Mouse (Mus musculus) T-helper 17 cell (primary cell): Measurements from ENCODE around the gene Fam198a.

Experiments
- in situ Hi-C, 2 experiments: fragments of 300-600 bp; cut with MboI, MseI; formaldehyde crosslinking; loops; 1 replicate in 1 of 2; 2 replicates in 1 of 2; pipeline ENCODE4 v1.15.1; 2025; ENCODE audit warnings: high pct_unique_total_duplicates in 2 of 2

The Fam198a gene

GRCm38 (mm10) chr9:121925959-121926358, 24.8 kb upstream of the Fam198a start:
- in situ Hi-C loops = no loop called here

GRCm38 (mm10) chr9:121926634-121927405, 24.0 kb upstream of the Fam198a start:
- in situ Hi-C loops = no loop called here

GRCm38 (mm10) chr9:121927721-121928120, 23.1 kb upstream of the Fam198a start:
- in situ Hi-C loops = no loop called here

GRCm38 (mm10) chr9:121928498-121928897, 22.3 kb upstream of the Fam198a start:
- in situ Hi-C loops = no loop called here

- in situ Hi-C loops = no loop called here
These were observed 15.9 kb upstream of the Fam198a start for GRCm38 (mm10) chr9:121934856-121935255.

GRCm38 (mm10) chr9:121936952-121937351, 13.8 kb upstream of the Fam198a start:
- in situ Hi-C loops = no loop called here

GRCm38 (mm10) chr9:121937451-121937864, 13.3 kb upstream of the Fam198a start:
- in situ Hi-C loops = no loop called here

GRCm38 (mm10) chr9:121937944-121938355, 12.8 kb upstream of the Fam198a start:
- in situ Hi-C loops = no loop called here

- in situ Hi-C loops = no loop called here
These were observed 7.8 kb upstream of the Fam198a start for GRCm38 (mm10) chr9:121943005-121943404.

- in situ Hi-C loops = no loop called here
These were observed 7.2 kb upstream of the Fam198a start for GRCm38 (mm10) chr9:121943628-121944027.

GRCm38 (mm10) chr9:121947784-121948183, 3.0 kb upstream of the Fam198a start:
- in situ Hi-C loops = no loop called here

GRCm38 (mm10) chr9:121948431-121948830, 2.4 kb upstream of the Fam198a start:
- in situ Hi-C loops = no loop called here

GRCm38 (mm10) chr9:121951114-121951423, 281 bp downstream of the Fam198a start:
- in situ Hi-C loops = no loop called here

GRCm38 (mm10) chr9:121952596-121952995, 1.8 kb downstream of the Fam198a start:
- in situ Hi-C loops = no loop called here

- in situ Hi-C loops = no loop called here
These were observed 9.3 kb downstream of the Fam198a start for GRCm38 (mm10) chr9:121959966-121960635.

GRCm38 (mm10) chr9:121964941-121965340, 14.2 kb downstream of the Fam198a start:
- in situ Hi-C loops = no loop called here

GRCm38 (mm10) chr9:121968258-121968657, 17.5 kb downstream of the Fam198a start:
- in situ Hi-C loops = no loop called here

GRCm38 (mm10) chr9:121969841-121970381, 19.1 kb downstream of the Fam198a start:
- in situ Hi-C loops = loop anchor here (5.0 to 10.0 kb wide), 2 partner anchors 138 to 805 kb away; no protein-coding TSS in a partner anchor

- in situ Hi-C loops = loop anchor here (5.0 to 10.0 kb wide), 2 partner anchors 141 to 808 kb away; no protein-coding TSS in a partner anchor
These were observed 22.4 kb downstream of the Fam198a start for GRCm38 (mm10) chr9:121973207-121973606.

- in situ Hi-C loops = loop anchor here (5.0 to 10.0 kb wide), 2 partner anchors 142 to 810 kb away; no protein-coding TSS in a partner anchor
These were observed 23.6 kb downstream of the Fam198a start for GRCm38 (mm10) chr9:121974141-121974986.

GRCm38 (mm10) chr9:121975321-121975720, 24.5 kb downstream of the Fam198a start:
- in situ Hi-C loops = loop anchor here in 1 of 2 experiments (10.0 kb wide), 1 partner anchor 811 kb away; no protein-coding TSS in a partner anchor

GRCm38 (mm10) chr9:121981046-121981445, 30.3 kb downstream of the Fam198a start:
- in situ Hi-C loops = no loop called here
